Mouse (Mus musculus): ENCODE results near the gene Pak4. TPM values are rescaled to one million over a fixed set of nuclear protein-coding genes. Genes with fewer than 3 reads are reported as not detected.

Gene Pak4
- total and polyA plus RNA-seq, 2 experiments from 2014 or later, result 11.5 to 11.9 TPM

DNA sequence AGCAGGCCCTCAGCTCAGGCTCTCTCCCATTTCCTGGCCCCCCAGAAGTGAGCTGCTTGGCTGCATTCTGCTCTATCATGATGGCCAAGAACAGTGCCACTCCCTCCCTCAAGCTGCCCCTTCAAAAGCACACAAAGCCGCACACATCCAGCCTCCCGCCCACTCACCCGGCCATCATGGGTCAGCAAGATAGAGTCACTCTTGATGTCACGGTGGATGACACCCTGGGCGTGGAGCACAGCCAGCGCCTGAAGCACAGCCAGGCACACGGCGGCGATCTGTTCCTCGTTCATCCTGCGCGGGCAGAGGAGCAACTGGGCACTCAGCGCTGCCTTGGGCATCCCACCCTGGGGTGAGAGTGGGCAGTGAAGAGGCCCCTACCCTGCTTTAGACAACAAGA, 35.6 kb downstream of the Pak4 start:
- Histone ChIP-seq H3K36me3 (ENCODE audit: insufficient read depth) (peaks cover 72% of the 10 kb centered on the region), H3K9me3 (ENCODE audit: low read length) (no peaks in the 10 kb centered on the region), H3K4me1 (ENCODE audit: insufficient read depth) (no peaks in the 10 kb centered on the region), H3K27me3 (ENCODE audit: insufficient read depth, low read length) (no peaks in the 10 kb centered on the region), H3K4me3 (ENCODE audit: low read depth, low read length) (no peak overlapping the region), H3K4me2 (ENCODE audit: low read depth) (no peak overlapping the region), H3K9ac (no peak overlapping the region), H3K27ac (ENCODE audit: low read depth, low read length) (no peak overlapping the region)
- ATAC-seq, result no peak
- DNase-seq, result no peak
- no peak for TF ChIP-seq CTCF (IDR thresholded peaks at IDR 0.05; ENCODE audit: low read depth)
- 92% methylated on average over 13 of the region's 13 CpGs for WGBS

DNA sequence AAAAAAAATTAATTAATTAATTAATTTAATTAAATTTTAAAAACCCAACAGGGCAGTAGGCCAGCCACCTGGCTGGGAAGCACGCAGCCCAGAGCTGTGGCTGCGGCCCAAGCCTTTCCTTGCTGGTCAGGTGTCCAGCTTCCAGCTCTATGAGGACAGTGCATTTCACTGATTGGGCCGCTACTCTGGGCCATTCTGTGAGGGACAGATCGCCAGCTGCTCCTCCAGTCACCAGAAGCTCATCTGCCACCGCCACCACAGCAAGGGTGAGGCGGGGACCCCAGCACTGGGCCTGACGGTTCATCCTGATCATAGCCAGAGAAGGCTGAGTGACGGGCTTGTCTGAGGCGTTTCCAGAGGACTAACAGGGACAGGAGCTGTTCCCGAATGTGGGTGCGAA, 36.0 kb downstream of the Pak4 start:
- Histone ChIP-seq H3K4me3 (ENCODE audit: low read depth, low read length) (no peak overlapping the region), H3K27ac (ENCODE audit: low read depth, low read length) (no peak overlapping the region), H3K27me3 (ENCODE audit: insufficient read depth, low read length) (no peaks in the 10 kb centered on the region), H3K9ac (no peak overlapping the region), H3K9me3 (ENCODE audit: low read length) (no peaks in the 10 kb centered on the region), H3K36me3 (ENCODE audit: insufficient read depth) (peaks cover 68% of the 10 kb centered on the region), H3K4me2 (ENCODE audit: low read depth) (no peak overlapping the region), H3K4me1 (ENCODE audit: insufficient read depth) (no peaks in the 10 kb centered on the region)
- no peak for TF ChIP-seq CTCF (IDR thresholded peaks at IDR 0.05; ENCODE audit: low read depth)
- DNase-seq (no peak), ATAC-seq (no peak)
- WGBS, result 90% methylated on average over 11 of the region's 11 CpGs

DNA sequence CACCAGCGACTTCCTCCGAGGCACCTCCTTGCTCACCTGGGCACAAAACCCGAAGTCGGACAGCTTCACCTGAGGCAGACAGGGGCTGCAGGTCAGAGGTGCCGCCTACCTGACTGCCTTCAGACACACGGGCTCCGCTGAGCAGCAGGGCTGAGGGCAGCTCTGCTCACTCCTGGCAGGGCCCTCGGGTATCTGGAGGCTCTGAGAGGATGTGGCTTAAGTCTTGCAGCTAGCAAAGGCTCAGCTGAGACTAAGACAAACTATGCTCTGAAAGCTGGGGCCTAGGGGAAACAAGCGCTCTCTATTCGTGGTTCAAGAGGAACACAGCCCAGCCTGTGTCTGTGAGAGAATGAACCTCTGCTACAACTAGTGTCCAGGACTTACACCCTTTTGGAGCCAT, 37.1 kb downstream of the Pak4 start:
- DNase-seq, result no peak
- Histone ChIP-seq H3K27me3 (ENCODE audit: insufficient read depth, low read length) (no peaks in the 10 kb centered on the region), H3K4me1 (ENCODE audit: insufficient read depth) (no peaks in the 10 kb centered on the region), H3K27ac (ENCODE audit: low read depth, low read length) (no peak overlapping the region), H3K4me2 (ENCODE audit: low read depth) (no peak overlapping the region), H3K9ac (no peak overlapping the region), H3K9me3 (ENCODE audit: low read length) (no peaks in the 10 kb centered on the region), H3K36me3 (ENCODE audit: insufficient read depth) (peaks cover 60% of the 10 kb centered on the region), H3K4me3 (ENCODE audit: low read depth, low read length) (no peak overlapping the region)
- 92% methylated on average over 10 of the region's 10 CpGs for WGBS
- no peak for ATAC-seq
- TF ChIP-seq CTCF (IDR thresholded peaks at IDR 0.05; ENCODE audit: low read depth), result no peak

DNA sequence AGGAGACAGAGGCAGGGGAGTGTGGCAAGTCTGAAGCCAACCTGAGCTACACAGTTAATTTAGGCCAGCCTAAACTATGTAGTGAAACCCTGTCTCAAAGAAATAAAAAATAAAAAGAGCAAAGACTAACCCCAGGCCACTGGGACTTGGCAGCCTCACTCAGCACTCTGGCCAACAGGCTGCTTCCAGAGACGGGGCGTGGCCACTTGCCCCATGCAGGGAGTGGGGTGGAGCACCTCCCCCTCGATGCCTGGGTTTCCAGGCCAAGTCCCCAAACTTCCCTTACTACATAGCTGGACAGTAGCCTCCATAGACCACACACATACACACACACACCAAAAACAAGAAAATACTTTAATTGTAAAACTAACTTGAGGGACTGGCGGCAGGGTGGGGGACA, 39.5 kb downstream of the Pak4 start:
- no peak for TF ChIP-seq CTCF (IDR thresholded peaks at IDR 0.05; ENCODE audit: low read depth)
- Histone ChIP-seq H3K27ac (ENCODE audit: low read depth, low read length) (no peak overlapping the region), H3K27me3 (ENCODE audit: insufficient read depth, low read length) (no peaks in the 10 kb centered on the region), H3K4me1 (ENCODE audit: insufficient read depth) (no peaks in the 10 kb centered on the region), H3K4me3 (ENCODE audit: low read depth, low read length) (no peak overlapping the region), H3K36me3 (ENCODE audit: insufficient read depth) (peaks cover 44% of the 10 kb centered on the region), H3K9me3 (ENCODE audit: low read length) (no peaks in the 10 kb centered on the region), H3K9ac (no peak overlapping the region), H3K4me2 (ENCODE audit: low read depth) (no peak overlapping the region)
- ATAC-seq (no peak), DNase-seq (no peak)
- WGBS, result 56% methylated on average over 4 of the region's 4 CpGs

DNA sequence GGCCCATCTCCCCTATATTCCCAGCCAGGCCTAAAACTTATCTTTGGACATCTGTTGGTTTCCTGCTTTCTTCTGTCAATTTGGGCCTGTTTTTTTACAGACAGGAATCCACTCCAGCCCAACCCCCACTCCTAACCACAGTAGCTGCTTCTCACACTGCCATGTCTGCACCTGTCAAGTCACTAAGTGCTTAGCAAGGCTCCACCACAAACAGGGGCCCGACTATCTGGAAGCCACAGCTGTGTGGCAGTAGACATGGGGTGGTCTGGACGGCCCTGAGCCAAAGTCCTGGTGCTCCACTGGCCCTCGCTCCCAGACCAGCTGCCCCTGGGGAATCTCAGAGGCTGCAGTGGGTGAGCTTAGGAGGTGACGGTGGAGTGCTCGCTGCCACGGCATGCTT, 40.3 kb downstream of the Pak4 start:
- Histone ChIP-seq H3K4me3 (ENCODE audit: low read depth, low read length) (no peak overlapping the region), H3K9ac (no peak overlapping the region), H3K27ac (ENCODE audit: low read depth, low read length) (no peak overlapping the region), H3K4me2 (ENCODE audit: low read depth) (no peak overlapping the region), H3K27me3 (ENCODE audit: insufficient read depth, low read length) (no peaks in the 10 kb centered on the region), H3K4me1 (ENCODE audit: insufficient read depth) (no peaks in the 10 kb centered on the region), H3K36me3 (ENCODE audit: insufficient read depth) (peaks cover 38% of the 10 kb centered on the region), H3K9me3 (ENCODE audit: low read length) (no peaks in the 10 kb centered on the region)
- WGBS, result 90% methylated on average over 6 of the region's 6 CpGs
- DNase-seq (no peak), ATAC-seq (no peak)
- TF ChIP-seq CTCF (IDR thresholded peaks at IDR 0.05; ENCODE audit: low read depth), result no peak

DNA sequence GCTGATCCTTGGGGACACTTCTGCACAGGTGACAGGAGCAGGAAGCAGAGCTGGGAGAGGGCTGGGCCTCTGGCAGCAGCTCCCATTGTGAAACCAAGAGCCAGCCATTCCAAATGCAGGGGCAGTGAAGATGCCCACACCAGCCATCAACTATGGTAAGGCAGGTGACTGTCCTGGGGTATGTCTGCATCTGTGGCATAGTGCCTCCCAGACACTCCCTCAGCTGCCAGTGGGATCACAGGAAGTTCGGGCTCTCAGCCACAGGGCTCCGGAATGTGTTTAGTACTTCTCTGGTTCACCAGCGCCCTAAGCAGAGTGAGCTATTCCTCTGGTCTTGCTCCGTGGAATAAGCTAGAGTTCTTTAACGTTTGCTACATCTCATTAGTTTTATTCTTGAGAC, 40.9 kb downstream of the Pak4 start:
- H3K9me3 ChIP-seq (ENCODE audit: low read length), result no peaks in the 10 kb centered on the region
- H3K4me3 ChIP-seq (ENCODE audit: low read depth, low read length), result no peak overlapping the region
- H3K27ac ChIP-seq (ENCODE audit: low read depth, low read length), result no peak overlapping the region
- 73% methylated on average over 5 of the region's 5 CpGs for WGBS
- H3K4me2 ChIP-seq (ENCODE audit: low read depth), result no peak overlapping the region
- ATAC-seq (no peak), DNase-seq (no peak)
- no peak for TF ChIP-seq CTCF (IDR thresholded peaks at IDR 0.05; ENCODE audit: low read depth)
- no peak overlapping the region for H3K9ac ChIP-seq
- no peaks in the 10 kb centered on the region for H3K4me1 ChIP-seq (ENCODE audit: insufficient read depth)
- H3K27me3 ChIP-seq (ENCODE audit: insufficient read depth, low read length), result no peaks in the 10 kb centered on the region
- H3K36me3 ChIP-seq (ENCODE audit: insufficient read depth), result peaks cover 32% of the 10 kb centered on the region

DNA sequence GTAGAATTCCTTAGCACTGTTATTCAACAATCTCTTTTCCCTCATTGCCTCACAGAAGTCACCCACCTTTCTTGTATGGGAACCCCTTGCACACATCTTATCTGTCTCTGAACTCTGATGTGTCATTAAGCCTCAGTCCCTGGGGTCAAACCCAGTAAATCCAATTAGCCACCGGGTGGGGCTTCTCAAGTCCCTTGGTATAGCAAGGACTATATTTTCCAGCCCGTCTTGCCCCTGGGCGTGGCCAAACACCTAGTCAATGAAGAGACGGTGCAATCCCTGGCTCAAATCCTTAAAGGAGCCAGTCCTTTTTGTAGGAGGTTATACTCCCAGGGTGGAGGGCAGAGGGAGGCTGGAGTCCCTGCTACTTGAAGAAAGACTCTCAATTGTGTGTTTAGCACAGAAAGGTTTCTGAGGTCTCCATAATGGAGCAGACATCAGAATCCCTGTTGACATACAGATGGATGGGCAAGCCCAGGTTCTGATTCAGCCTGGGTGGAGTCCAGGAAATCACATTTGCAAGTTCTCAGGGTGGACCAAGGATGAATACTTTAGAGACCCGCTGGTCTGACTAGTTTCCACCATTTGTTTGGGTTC, 41.9 kb downstream of the Pak4 start:
- no peak for TF ChIP-seq CTCF (IDR thresholded peaks at IDR 0.05; ENCODE audit: low read depth)
- H3K4me1 ChIP-seq (ENCODE audit: insufficient read depth), result no peaks in the 10 kb centered on the region
- H3K4me3 ChIP-seq (ENCODE audit: low read depth, low read length), result no peak overlapping the region
- H3K27ac ChIP-seq (ENCODE audit: low read depth, low read length), result no peak overlapping the region
- no peak overlapping the region for H3K4me2 ChIP-seq (ENCODE audit: low read depth)
- DNase-seq, result no peak
- peaks cover 26% of the 10 kb centered on the region for H3K36me3 ChIP-seq (ENCODE audit: insufficient read depth)
- no peaks in the 10 kb centered on the region for H3K9me3 ChIP-seq (ENCODE audit: low read length)
- no peaks in the 10 kb centered on the region for H3K27me3 ChIP-seq (ENCODE audit: insufficient read depth, low read length)
- ATAC-seq, result no peak
- WGBS, result 16% methylated on average over 5 of the region's 5 CpGs
- H3K9ac ChIP-seq, result no peak overlapping the region
